Mouse (Mus musculus) lung, adult 2 months (tissue): ENCODE data around the gene Dnlz. TPM values are rescaled to one million over a fixed set of nuclear protein-coding genes. Genes with fewer than 3 reads are reported as not detected.
A peak's percentile ranks its signal among the peaks of the same experiment; 100 is the strongest.

Experiments
- DNase-seq: peaks from one replicate; pipeline ENCODE4 v3.0.0; 2022
- H3K4me1 ChIP-seq: fragments of 200-500 bp; 2 replicates; pipeline ENCODE4 v1.6.1; 2011; ENCODE audit warnings: low read length; ENCODE audit not compliant: control insufficient read depth, insufficient read depth
- H3K4me3 ChIP-seq: fragments of 200-500 bp; replicated peaks from 2 replicates; pipeline ENCODE3; 2011; ENCODE audit warnings: low read depth, mild to moderate bottlenecking, control low read depth, low read length; ENCODE audit errors: extremely low read depth
- CTCF ChIP-seq: fragments of 200-500 bp; IDR thresholded peaks from 2 replicates; pipeline ENCODE4 v1.5.1; 2011; ENCODE audit warnings: mild to moderate bottlenecking, low read length, control low read depth; ENCODE audit not compliant: insufficient read depth
- POLR2A ChIP-seq: fragments of 200-500 bp; IDR thresholded peaks from 2 replicates; pipeline ENCODE4 v1.6.1; 2011; ENCODE audit warnings: low read depth, mild to moderate bottlenecking, control low read depth, low read length, borderline replicate concordance; ENCODE audit errors: extremely low read depth
- WGBS: fragments of 180-500 bp; shearing (Covaris S2); methylation state at CpG from one replicate; pipeline ENCODE4 v1.1.7; 2018; 5-methylcytosine and 5-hydroxymethylcytosine counted together
- polyA plus RNA-seq: library from polyadenylated mRNA; depleted of rRNA; stranded (reverse); fragments of >200 nt; gene quantifications from 2 replicates; pipeline ENCODE4 v1.2.3, GENCODE M21; 2012

The Dnlz gene
- polyA plus RNA-seq, 1 experiment, result 16.3 TPM

DNA sequence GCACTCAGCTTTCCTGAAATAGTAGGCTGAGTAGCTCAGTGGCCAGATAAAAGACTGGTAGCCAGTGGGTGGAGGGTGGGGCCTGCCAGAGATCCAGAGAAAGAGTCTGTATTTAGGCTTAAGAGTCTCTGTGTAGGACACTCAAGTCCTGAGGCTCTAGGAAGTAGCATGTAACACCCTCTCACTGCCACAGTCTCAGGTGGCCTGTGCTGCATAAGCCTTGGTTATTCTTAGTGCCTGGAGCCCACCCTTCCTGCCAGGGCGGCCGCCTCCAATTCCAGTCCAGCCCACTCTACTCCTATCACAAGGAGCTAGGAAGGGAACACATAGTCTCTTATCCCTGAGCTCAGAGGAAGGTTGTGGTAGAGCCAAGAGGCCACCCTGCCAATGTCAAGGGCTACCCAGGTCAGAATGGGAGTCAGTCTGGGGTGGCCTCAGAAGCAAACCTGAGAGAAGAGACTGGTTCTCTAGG, 10.4 kb downstream of the Dnlz start:
- H3K4me3 ChIP-seq, result no peak overlapping the region
- WGBS, result 32% methylated on average over 2 of the region's 2 CpGs
- H3K4me1 ChIP-seq, result peaks cover 23% of the 10 kb centered on the region
- no peak for DNase-seq
- TF ChIP-seq CTCF, result no peak
- no peak for TF ChIP-seq POLR2A

DNA sequence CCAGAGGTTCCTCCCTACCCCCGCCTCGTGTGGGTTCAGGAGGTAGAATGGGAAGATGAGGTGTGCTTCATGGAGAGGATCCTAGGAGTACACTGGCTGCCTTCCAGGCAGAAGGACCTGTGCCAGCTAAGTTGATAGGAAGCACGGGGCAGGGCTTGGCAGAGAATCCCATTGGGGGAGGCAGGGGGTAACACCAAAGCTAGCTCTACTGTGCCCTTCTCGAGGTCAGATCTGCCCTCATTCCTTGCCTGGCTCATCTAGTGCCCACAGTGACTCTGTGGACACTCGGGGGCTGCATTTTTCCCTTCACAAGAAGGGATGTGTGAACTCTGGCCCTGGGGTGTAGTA, 12.7 kb downstream of the Dnlz start:
- no peak overlapping the region for H3K4me3 ChIP-seq
- DNase-seq, result no peak
- peaks cover 23% of the 10 kb centered on the region for H3K4me1 ChIP-seq
- TF ChIP-seq POLR2A, result no peak
- no peak for TF ChIP-seq CTCF
- WGBS, result 50% methylated on average over 5 of the region's 5 CpGs

DNA sequence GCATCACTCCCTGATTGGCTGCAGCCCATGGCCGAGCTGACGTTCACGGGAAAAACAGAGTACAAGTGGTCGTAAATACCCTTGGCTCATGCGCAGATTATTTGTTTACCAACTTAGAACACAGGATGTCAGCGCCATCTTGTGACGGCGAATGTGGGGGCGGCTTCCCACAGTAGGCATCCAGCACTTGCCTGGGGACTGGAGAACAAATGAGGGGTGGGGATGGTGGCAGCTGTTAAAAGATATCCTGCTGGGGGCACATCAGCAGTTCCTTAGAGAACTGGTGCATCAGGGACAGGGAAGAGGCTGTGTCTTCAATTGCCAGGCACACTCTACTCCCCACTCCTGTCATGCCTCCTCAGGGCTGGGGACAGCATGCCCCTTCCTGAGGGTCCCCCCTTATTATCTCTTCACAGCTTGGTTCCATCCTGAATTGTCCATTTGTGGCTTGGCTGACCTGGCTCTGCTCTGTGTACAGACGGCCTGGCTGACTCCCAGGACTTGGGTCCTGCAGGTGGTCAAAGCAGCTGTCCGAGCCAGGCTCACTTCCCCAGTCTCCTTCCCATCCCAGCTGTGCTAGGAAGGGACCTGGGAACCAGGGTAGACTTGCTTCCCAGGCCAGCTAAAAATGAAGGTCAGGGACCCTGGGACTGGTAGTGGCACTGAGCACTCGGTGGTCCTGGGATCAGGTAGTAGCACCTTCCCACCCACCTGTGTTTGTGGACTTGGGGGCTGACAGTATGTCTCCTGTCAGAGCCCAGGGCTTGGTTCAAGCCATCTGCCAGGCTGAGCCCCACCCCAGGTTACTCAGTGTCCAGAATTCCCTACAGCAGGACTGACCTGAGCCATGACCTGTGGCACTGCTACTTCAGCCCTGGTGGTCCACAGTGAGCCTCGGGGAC, 13.4 kb downstream of the Dnlz start:
- WGBS, result 77% methylated on average over 10 of the region's 13 CpGs
- no peak for DNase-seq
- Histone ChIP-seq H3K4me1 (peaks cover 23% of the 10 kb centered on the region), H3K4me3 (no peak overlapping the region)
- TF ChIP-seq POLR2A (no peak), CTCF (no peak)

DNA sequence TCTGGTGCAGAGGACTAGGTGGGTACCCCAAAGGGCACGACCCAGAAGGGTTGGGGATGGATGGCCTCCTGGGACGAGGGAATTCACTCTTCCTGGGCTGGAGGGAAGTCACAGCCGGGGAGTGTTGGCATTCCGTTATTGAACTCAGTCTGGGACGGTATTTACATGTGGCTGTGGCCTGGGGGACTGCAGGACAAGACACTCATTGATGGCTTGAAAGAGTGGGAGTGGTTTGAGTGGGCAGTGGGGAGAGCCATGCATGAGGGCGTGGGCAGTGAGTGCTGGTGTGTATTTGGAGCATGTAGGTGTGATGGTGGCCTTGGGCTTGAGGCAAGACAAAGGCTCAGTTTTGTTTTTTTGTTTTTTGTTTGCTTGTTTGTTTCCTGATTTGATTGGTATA, 21.2 kb downstream of the Dnlz start:
- 82% methylated on average over 6 of the region's 6 CpGs for WGBS
- Histone ChIP-seq H3K4me3 (no peak overlapping the region), H3K4me1 (no peaks in the 10 kb centered on the region; the same call in 1 of the 2 replicates)
- DNase-seq, result no peak
- TF ChIP-seq CTCF (no peak), POLR2A (no peak)

DNA sequence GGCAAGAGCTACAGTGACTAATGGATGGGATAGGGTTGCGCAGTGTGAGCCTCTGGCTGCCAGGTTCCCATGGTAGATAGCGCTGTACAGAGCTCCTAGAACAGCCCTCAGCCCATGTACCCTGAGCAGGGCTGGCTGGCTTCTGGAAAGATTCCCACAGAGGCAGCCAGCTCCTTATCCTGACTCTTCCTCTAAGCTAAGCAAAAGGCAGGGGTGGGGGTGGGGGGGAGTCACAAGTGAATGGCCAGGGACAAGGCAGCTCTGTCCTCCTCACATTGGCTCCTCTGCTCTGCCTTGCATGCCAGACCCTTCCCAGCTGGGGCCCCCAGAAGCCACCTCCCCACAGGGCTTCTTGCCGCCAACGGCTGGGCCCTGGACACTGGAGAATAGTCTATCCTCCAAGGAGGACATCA, 21.8 kb downstream of the Dnlz start:
- WGBS, result 91% methylated on average over 4 of the region's 4 CpGs
- no peak for DNase-seq
- TF ChIP-seq POLR2A, result no peak
- no peak for TF ChIP-seq CTCF
- Histone ChIP-seq H3K4me1 (no peaks in the 10 kb centered on the region; the same call in 1 of the 2 replicates), H3K4me3 (no peak overlapping the region)

DNA sequence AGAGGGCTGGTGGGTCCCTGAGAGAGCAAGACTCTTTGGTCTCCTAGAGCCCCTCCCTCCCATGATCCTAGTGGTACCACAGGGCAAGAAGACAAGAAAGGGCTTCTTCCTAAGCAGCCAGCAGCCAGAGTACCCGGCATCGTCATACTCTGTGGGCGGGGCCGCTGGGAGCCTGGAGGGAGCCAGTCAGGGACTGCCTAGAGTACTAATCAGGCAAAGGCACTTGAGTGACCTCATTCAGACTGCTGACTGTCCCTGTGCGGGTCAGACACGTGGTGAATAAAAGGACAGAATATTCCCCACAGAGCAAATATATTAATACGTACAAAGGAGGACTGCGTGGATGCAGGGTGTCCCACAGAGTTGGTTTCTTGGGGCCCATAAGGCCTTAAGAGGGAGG, 22.5 kb downstream of the Dnlz start:
- no peak for DNase-seq
- 78% methylated on average over 8 of the region's 8 CpGs for WGBS

DNA sequence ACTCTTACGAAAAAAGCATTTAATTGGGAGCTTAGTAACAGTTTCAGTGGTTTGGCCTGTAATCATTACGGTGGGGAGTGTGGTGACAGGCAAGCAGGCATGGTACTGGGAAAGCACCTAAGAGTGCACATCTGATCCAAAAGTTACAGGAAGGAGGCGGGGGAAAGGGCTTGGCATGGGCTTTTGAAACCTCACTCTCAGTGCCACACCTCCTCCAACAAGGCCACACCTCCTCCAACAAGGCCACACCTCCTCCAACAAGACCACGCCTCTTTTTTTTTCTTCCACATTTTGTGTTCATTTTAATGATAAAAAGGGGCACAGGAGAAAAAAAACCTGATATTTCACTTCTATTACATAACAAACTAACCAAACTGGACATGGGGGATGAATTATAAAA, 24.1 kb downstream of the Dnlz start:
- no peak for TF ChIP-seq POLR2A
- no peak for TF ChIP-seq CTCF
- 65% methylated on average over 4 of the region's 4 CpGs for WGBS
- H3K4me1 ChIP-seq, result no peaks in the 10 kb centered on the region; the same call in 1 of the 2 replicates
- no peak for DNase-seq
- no peak overlapping the region for H3K4me3 ChIP-seq

More for the DNA sequence above, 22.5 kb downstream of the Dnlz start:
- Histone ChIP-seq H3K4me1 (no peaks in the 10 kb centered on the region; the same call in 1 of the 2 replicates), H3K4me3 (no peak overlapping the region)
- no peak for TF ChIP-seq CTCF
- TF ChIP-seq POLR2A, result no peak

DNA sequence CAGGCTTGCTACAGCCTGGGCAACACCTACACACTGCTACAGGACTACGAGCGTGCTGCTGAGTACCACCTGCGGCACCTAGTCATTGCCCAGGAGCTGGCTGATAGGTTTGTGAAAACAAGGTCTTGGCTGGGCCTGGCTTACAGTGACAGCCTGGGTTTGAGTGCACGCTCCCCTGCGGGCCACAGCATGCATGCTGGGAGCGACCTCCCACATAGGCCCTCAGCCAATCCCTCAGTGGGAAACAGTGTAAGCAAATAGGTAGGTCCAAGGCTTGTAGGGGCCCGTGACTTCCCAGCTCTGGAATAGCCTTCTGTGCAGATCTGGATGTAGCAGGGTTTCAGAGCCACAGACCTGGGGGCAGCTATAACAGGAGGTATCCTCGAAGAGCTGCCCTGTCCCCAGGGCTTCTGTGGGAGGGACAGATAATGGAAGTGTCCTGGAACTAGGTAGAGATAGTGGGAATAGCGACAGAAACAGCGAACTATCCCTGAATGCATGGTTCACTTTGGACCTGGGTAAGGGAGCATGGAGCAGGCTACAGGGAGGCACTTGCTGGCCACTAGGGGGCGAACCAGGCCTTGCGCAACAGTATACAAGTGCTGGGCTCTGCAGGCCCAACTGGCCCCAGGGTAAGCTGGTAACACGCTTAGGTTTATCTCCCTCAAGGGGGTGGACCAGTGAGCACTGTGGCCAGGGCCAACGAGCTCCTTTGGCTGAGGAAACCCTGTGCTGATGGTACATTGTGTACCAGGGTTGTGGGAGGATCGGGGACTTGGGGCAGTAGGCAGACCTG, 26.3 kb downstream of the Dnlz start:
- TF ChIP-seq CTCF, result peak; percentile 96
- TF ChIP-seq POLR2A, result no peak
- peak; percentile 63 for DNase-seq
- Histone ChIP-seq H3K4me3 (no peak overlapping the region), H3K4me1 (no peaks in the 10 kb centered on the region; the same call in 1 of the 2 replicates)
- WGBS, result 63% methylated on average over 15 of the region's 15 CpGs

DNA sequence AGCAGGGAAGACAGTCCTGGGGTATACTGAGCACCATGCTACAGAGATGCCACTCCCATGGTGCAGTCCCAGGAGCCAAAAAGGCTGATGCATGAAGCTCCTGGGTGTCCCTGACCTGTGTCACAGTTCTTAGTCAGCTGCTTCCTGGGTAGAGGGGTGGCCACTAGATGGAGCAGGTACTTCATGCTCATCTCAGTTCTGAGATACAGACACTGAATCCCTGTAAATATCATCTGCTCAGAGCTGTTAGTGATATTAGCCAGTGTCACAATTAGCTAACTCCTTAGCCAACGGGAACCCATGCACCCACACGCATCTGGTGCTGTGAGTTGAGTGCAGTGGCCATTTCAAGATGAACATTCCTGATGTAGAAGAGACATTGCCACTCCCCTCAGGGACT, 27.0 kb downstream of the Dnlz start:
- 63% methylated on average over 2 of the region's 2 CpGs for WGBS
- H3K4me3 ChIP-seq, result no peak overlapping the region
- TF ChIP-seq POLR2A (no peak), CTCF (peak; percentile 42; the same call in 1 of the 2 replicates)
- H3K4me1 ChIP-seq, result no peaks in the 10 kb centered on the region; the same call in 1 of the 2 replicates
- DNase-seq, result no peak
